33 mouse cellular contexts compared by ENCODE assay signal in the genomic region with DNA sequence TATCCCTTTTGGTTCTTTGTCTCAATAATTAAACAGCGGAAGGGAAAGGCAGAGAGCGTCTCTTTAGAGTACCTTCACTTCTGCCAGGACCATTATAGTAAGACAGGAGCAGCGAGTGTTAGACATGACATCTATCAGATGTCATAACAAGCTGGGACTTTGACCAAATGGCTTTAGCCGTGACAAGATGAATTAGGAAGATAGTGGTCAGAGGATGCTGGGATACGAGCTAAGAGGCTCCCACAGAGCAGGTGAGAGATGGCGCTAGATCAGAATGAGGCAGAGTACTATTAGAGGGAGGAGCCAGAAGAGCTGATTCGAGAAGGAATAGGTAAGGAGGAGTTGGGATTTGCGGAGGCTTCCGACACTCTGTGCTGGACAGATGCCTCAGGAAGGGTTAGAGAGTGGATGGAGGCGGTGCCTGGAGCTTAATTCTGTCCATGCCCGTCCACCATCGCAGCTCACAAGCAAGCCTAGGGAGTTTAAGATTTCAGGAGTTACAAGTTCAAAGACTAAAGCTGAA.
DNase-seq lines count a peak whose midpoint lies in the region; ATAC-seq lines count a peak whose summit lies in the region.
"Had no signal": no experiment of that assay in that cellular context is flagged by ENCODE, and none has a peak within 500 bp of the region (broad histone marks: within the 10 kb centered on the region; RNA-seq: fewer than 3 reads in every experiment).

No protein-coding gene starts in this region.

- peak; percentile 59 to 61 for DNase-seq in cerebellum, postnatal 10 days
- DNase-seq in cerebellum, adult 11-12 months = no peak
- DNase-seq in midbrain, embryonic 14.5 days = no peak
- DNase-seq in urinary bladder, postnatal 36 days (ENCODE audit: low spot score in 2 of 2) = no peak
- DNase-seq in lung, adult 18-20 months = no peak
- DNase-seq: adrenal gland, postnatal 14 days; cerebellum, adult 18-20 months; cerebellum, postnatal 25 days; gastrocnemius, postnatal 25 days; heart, adult 11 months; heart, postnatal 4 days; kidney, adult 18-20 months; kidney, postnatal 4 days; layer of hippocampus, postnatal 36 days; left cerebral cortex, postnatal 4 days; liver, embryonic 13.5 days; lung, adult 2 months; lung, postnatal 10 days; right cerebral cortex, postnatal 4 days; thymus, adult 18-20 months; thymus, postnatal 25 days had no signal

- 0 out of 2 replicates have a peak overlapping the region, but pooled peaks have one; percentile 26 for H3K27ac ChIP-seq in midbrain, embryonic 14.5 days (replicated peaks; ENCODE audit: low read depth, low read length)
- H3K27ac ChIP-seq in midbrain, embryonic 15.5 days = no peak overlapping the region
- no peak overlapping the region for H3K27ac ChIP-seq in hindbrain, embryonic 15.5 days (replicated peaks)
- H3K27ac ChIP-seq: embryonic facial prominence, embryonic 12.5 days; forebrain, embryonic 10.5 days; forebrain, embryonic 15.5 days; kidney, embryonic 15.5 days; liver, embryonic 13.5 days; neural tube, embryonic 15.5 days; stomach, postnatal 0 days had no signal

- 0 out of 2 replicates have a peak, but pooled peaks cover 5% of the 10 kb centered on the region for H3K27me3 ChIP-seq in midbrain, embryonic 14.5 days (ENCODE audit: control insufficient read depth, insufficient read depth, low read length)
- no peaks in the 10 kb centered on the region for H3K27me3 ChIP-seq in midbrain, embryonic 15.5 days (replicated peaks)
- H3K27me3 ChIP-seq in hindbrain, embryonic 15.5 days = no peaks in the 10 kb centered on the region
- H3K27me3 ChIP-seq: CH12.LX; embryonic facial prominence, embryonic 12.5 days; forebrain, embryonic 15.5 days; heart, embryonic 12.5 days; kidney, embryonic 15.5 days; liver, embryonic 13.5 days; neural tube, embryonic 15.5 days; Patski had no signal

- H3K36me3 ChIP-seq in midbrain, embryonic 14.5 days (ENCODE audit: control insufficient read depth, insufficient read depth, low read length) = no peaks in the 10 kb centered on the region
- no peaks in the 10 kb centered on the region for H3K36me3 ChIP-seq in midbrain, embryonic 15.5 days (replicated peaks)
- H3K36me3 ChIP-seq in hindbrain, embryonic 15.5 days = no peaks in the 10 kb centered on the region
- H3K36me3 ChIP-seq: embryonic facial prominence, embryonic 12.5 days; forebrain, embryonic 10.5 days; forebrain, embryonic 15.5 days; heart, embryonic 12.5 days; kidney, embryonic 15.5 days; liver, embryonic 13.5 days; neural tube, embryonic 15.5 days had no signal

- H3K4me1 ChIP-seq in midbrain, embryonic 14.5 days (ENCODE audit: control insufficient read depth, insufficient read depth, low read length) = peaks cover 13% of the 10 kb centered on the region
- peaks cover 27% of the 10 kb centered on the region for H3K4me1 ChIP-seq in midbrain, embryonic 15.5 days
- peaks cover 26% of the 10 kb centered on the region for H3K4me1 ChIP-seq in hindbrain, embryonic 15.5 days (replicated peaks)

- no peak for ATAC-seq in midbrain, embryonic 14.5 days (ENCODE audit: low FRiP score, low TSS enrichment)
- no peak for ATAC-seq in midbrain, embryonic 15.5 days (replicated peaks)
- ATAC-seq in hindbrain, embryonic 15.5 days (ENCODE audit: low FRiP score, low read depth) = 0 out of 2 replicates have a peak, but pooled peaks have one; percentile 25
- no peak for ATAC-seq in erythroblast, adult 5-6 weeks (replicated peaks; ENCODE audit: low FRiP score, poor library complexity, severe bottlenecking)
- ATAC-seq: forebrain, embryonic 15.5 days; Patski had no signal

- WGBS in midbrain, embryonic 14.5 days = 33% methylated on average over 12 of the region's 12 CpGs
- WGBS in midbrain, embryonic 15.5 days = 27% methylated on average over 12 of the region's 12 CpGs
- 41% methylated on average over 12 of the region's 12 CpGs for WGBS in hindbrain, embryonic 15.5 days

- no peak overlapping the region for H3K4me3 ChIP-seq in midbrain, embryonic 14.5 days (replicated peaks; ENCODE audit: low read depth, low read length)
- H3K4me3 ChIP-seq in midbrain, embryonic 15.5 days = no peak overlapping the region
- H3K4me3 ChIP-seq in hindbrain, embryonic 15.5 days = no peak overlapping the region
- H3K4me3 ChIP-seq: embryonic facial prominence, embryonic 12.5 days; forebrain, embryonic 10.5 days; forebrain, embryonic 15.5 days; heart, embryonic 12.5 days; kidney, embryonic 15.5 days; liver, embryonic 13.5 days; neural tube, embryonic 15.5 days had no signal

- H3K9me3 ChIP-seq in midbrain, embryonic 14.5 days (ENCODE audit: control insufficient read depth, low read length) = no peaks in the 10 kb centered on the region
- H3K9me3 ChIP-seq in midbrain, embryonic 15.5 days = no peaks in the 10 kb centered on the region
- no peaks in the 10 kb centered on the region for H3K9me3 ChIP-seq in hindbrain, embryonic 15.5 days
- H3K9me3 ChIP-seq: embryonic facial prominence, embryonic 12.5 days; forebrain, embryonic 10.5 days; forebrain, embryonic 15.5 days; heart, embryonic 12.5 days; kidney, embryonic 15.5 days; liver, embryonic 13.5 days; neural tube, embryonic 15.5 days had no signal

- H3K9ac ChIP-seq in midbrain, embryonic 14.5 days (replicated peaks; ENCODE audit: low read length) = no peak overlapping the region
- H3K9ac ChIP-seq in midbrain, embryonic 15.5 days = no peak overlapping the region
- H3K9ac ChIP-seq in hindbrain, embryonic 15.5 days = no peak overlapping the region
- H3K9ac ChIP-seq: embryonic facial prominence, embryonic 12.5 days; forebrain, embryonic 15.5 days; heart, embryonic 12.5 days; kidney, embryonic 15.5 days; liver, embryonic 13.5 days; neural tube, embryonic 15.5 days had no signal

- H3K4me2 ChIP-seq in midbrain, embryonic 14.5 days (ENCODE audit: low read length) = peak overlapping the region; percentile 10; the same call in 1 of the 2 replicates
- no peak overlapping the region for H3K4me2 ChIP-seq in midbrain, embryonic 15.5 days
- peak overlapping the region; percentile 10; the same call in 1 of the 2 replicates for H3K4me2 ChIP-seq in hindbrain, embryonic 15.5 days
- H3K4me2 ChIP-seq: embryonic facial prominence, embryonic 12.5 days; forebrain, embryonic 15.5 days; heart, embryonic 12.5 days; kidney, embryonic 15.5 days; liver, embryonic 13.5 days; neural tube, embryonic 15.5 days had no signal

Comparison
In these comparisons a context has a peak if more than half of its experiments do, and no peak if none do; other contexts are left out.
1. DNase-seq: peak in cerebellum, postnatal 10 days (2 of 2); none in cerebellum, adult 11-12 months (single experiment), midbrain, embryonic 14.5 days (single experiment), urinary bladder, postnatal 36 days (0 of 2) and lung, adult 18-20 months (0 of 2).